Mouse (Mus musculus): Measurements from ENCODE around the gene Cyp19a1.

Cyp19a1 gene

GRCm38 (mm10) chr9:54268010-54268409 lies at the start of gene Cyp19a1:
TSS of gene Cyp19a1 (minus strand) at chr9:54268110.
- DNase-seq = no peak

DNA sequence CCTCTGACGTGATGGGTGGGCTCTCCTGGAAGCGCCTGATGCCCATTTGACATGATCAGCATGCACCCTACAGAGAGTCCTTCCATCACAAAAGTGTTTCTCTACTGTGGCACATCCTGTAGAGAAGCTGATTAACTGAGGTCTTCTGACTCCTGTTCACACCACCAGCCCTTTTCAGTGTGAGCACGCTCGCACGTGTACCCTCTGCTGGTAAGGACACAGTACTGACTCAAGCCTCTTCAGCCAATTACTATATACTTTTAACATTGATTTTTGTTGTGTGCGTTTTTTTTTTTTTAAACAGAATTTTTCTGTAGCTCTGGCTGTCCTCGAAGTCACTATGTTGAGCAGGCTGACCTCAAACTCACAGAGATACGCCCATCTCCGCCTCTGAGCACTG lies 48.5 kb upstream of the Cyp19a1 start:
- no peak for DNase-seq

- no peak for DNase-seq
These were observed 40.9 kb upstream of the Cyp19a1 start for GRCm38 (mm10) chr9:54308751-54309358.

DNA sequence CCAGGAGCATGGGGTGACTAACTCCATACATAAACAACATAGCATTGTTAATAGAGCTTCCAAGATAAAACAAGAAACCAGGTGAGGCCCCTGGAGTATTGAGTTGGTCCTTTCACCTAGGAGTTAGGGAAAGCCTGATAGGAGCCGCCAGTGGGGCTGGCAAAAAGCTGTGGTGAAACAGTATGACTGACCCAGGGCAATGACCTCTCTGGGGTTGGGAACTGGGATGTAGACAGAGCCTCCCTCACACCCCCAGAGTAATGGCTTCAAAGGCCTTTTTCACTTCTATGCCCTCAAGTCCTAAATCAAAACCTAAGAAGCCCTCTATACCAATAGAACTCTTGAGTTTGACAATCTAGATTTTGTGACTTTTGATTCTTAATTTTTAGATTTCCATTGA lies 40.3 kb upstream of the Cyp19a1 start:
- DNase-seq = no peak

- DNase-seq = peak; percentile 1
These were observed 33.3 kb upstream of the Cyp19a1 start for GRCm38 (mm10) chr9:54301255-54301654.

DNA sequence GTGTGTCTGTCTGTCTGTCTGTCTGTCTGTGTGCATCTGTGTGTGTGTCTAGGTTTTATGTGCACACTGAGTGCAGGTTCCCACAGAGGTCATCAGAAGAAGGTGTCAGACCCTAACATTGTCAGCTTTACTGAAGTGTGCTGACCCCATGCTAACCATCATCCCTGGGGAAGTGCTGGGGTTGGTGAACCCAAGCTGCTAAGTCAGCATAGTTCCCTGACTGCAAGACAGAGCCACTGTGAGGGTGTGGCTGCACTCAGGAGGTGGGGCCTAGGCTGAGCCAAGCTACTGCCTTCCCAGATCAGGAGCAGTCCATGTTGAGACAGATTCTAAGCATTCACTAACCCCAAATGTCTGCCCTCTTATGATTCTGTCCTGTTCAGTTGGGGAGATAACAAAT lies 31.9 kb upstream of the Cyp19a1 start:
- no peak for DNase-seq

GRCm38 (mm10) chr9:54299389-54299788 lies 31.5 kb upstream of the Cyp19a1 start:
- no peak for DNase-seq

DNA sequence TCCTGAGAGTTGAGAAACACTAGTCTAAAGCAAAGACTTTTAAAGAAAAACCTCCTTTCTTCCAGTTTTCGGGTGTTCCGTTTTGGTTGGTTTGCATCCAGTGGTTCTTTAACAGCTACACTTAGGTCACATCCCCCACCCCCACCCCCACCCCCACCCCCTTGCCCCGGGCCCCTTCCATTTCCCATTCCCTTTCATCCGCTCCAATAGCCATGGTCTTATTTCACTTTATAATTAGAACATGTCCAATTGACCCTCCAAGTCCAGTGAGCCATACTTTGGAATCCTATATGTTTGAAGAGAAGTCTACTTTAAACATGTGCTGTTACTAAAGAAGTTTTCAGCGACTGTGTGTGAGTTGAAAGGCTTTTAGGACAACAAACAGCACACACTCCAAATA lies 19.9 kb upstream of the Cyp19a1 start:
- no peak for DNase-seq

- DNase-seq = no peak
These were observed 18.5 kb upstream of the Cyp19a1 start, which contains the start of gene Gldn for GRCm38 (mm10) chr9:54286331-54286987. TSS of gene Gldn (plus strand) at chr9:54286486.

DNA sequence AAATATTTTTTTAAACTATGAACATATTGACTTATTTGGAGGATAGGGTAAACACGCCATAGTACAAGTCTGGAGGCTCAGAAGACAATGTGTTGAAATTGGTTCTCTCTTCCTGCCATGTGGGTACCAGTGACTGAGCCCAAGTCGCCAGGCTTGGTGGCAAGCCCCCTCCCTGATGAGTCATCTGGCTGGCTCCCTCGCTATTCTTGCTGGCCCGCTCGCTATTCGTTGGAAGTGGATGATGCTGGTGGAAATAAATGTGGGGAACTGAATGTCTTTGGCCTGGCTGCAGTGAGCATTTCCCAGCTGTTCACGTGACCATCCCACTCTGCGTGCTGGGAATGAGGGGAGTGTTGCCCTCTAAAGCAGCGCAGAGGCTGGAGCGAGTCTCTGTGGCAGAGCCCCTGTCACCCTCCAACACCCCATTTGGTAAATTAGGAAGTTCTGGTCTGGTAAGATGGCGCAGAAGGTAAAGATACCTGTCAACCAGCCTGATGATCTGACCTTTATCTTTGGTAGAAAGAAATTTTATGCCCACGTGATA lies 11.2 kb upstream of the Cyp19a1 start:
- no peak for DNase-seq

- DNase-seq = no peak
These were observed 7.4 kb upstream of the Cyp19a1 start for GRCm38 (mm10) chr9:54275283-54275682.

- DNase-seq = no peak
These were observed 3.0 kb upstream of the Cyp19a1 start for GRCm38 (mm10) chr9:54270889-54271288.

- DNase-seq = no peak
These were observed 2.1 kb upstream of the Cyp19a1 start for GRCm38 (mm10) chr9:54269987-54270386.

DNA sequence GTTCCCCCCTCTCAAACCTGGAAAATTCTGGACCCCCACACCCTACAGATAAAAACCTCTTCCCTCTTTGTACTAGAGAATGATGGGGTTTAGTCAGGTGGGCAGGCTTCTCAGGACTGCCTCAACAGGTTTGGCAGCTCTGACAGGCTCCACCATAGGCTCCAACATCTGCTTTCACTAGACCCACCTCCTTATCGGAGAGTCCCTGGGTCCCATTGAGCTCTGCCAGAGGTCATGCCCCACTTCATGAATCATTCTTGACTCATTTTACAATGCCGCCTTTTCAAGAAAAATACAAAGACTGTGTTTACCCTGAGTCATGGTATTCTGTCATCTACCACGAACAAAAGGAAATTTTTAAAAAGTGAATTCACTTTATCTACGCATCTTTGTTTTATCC lies 3.2 kb downstream of the Cyp19a1 start:
- no peak for DNase-seq

DNA sequence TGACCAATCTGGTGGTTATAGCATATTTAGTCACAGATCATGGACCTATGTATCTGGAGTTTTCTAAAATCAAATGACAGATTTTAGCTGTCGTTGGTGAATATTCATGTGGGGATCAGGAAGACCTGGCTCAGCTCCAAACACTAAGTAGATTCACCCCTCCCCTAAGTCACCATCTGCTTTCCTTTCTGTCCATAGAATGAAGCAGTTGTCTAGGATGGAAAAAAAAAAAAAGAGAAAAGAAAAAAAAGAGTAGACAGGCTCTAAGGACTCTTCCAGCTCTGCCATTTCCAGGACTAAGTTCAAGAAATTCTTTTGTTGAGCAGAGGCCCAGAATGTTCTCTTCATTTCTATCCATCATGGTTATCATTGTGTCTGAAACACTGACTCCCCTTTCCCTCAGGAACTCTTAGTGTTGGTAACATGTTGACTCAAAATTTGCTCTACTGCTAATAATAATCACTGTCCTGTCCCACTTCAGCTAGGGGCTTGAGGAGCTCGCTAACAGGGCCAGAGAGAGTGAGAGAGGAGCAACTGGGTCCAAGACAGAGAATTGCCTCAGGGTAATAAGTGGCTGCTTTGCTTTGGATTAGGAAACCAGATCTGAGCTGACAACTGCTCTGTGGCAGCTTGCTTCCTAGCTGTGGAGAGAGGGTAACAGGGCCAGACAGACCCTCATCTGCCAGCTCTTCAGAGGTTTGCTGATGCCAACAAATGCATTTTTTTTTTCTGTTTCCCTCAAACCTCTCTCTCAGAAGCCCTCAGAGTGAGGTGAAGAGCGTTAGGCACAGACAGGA lies 22.8 kb downstream of the Cyp19a1 start:
- no peak for DNase-seq

GRCm38 (mm10) chr9:54227580-54227979 lies 40.3 kb downstream of the Cyp19a1 start:
- no peak for DNase-seq

DNA sequence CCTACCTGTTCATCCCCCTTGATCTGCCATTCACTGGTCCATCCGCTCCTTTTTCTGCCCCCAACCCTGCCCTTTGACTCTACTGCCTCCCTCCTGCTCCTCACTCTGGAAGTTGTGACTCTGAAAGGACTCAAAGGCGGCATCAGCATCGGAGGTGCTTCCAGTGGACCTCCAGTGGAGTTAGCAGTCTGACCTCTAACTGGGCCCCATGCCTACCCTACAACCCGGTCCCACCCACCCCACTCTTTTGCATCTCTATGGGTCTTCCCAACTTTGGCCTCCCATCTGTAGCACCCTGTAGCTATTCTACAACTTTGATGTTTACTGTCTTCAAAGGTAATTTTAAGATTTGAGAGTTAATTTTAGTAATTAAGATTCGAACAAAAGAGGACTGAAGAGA lies 51.4 kb downstream of the Cyp19a1 start:
- no peak for DNase-seq

DNA sequence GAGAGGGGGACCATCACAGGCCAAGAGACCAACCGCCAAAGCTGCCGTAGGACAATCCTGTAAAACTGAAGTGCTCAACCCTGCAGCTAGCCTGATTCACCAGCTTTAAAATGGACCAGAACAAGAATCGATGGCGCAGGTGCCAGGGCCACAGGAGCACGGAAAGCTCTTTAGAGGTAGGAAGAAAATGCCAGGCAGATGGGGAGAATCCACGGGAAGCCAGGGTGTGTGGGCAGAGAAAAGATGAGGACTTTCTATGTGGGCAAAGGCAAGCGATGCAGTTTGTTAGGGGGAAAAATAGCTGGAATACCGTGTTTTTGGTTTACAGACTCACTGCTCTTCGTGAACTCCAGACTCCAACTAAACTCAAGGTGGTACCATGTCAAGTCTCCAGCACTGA lies 53.0 kb downstream of the Cyp19a1 start:
- no peak for DNase-seq

DNA sequence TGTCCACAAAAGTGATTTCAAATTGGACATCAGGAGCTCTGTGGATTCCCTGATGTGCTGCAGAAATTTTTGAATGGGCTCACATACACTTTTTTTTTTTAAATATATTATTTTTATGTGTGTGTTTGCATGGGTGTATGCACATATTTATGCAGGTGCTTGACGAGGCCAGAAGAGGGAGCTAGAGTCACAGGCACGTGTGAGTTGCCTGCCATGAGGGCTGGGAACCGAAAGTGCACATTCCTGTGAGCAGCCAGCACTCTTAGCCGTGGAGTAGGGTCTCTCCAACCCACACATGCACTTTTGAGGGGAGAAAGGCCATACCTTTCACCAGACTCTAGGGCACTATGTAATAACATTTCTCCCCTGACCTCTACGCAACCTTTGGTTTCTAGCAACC lies 73.1 kb downstream of the Cyp19a1 start:
- no peak for DNase-seq

DNA sequence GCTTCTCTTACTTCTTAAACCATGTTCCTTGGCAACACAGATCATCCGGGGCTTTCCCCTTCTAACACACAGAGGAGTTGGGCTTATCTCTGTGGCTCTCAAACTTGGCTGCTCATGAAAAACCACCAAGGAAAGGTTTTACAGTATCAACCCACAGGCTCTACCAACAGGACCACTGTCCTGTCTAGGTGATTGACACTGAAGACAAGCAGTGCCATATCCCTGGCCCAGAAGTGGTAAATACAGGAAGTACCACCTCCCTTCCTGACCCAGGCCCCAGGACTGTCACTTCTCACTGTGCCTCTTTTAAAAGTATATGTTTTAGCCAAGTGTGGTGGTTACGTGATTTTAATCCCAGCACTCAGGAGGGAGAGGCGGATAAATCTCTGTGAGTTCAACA lies 76.5 kb downstream of the Cyp19a1 start:
- no peak for DNase-seq

DNA sequence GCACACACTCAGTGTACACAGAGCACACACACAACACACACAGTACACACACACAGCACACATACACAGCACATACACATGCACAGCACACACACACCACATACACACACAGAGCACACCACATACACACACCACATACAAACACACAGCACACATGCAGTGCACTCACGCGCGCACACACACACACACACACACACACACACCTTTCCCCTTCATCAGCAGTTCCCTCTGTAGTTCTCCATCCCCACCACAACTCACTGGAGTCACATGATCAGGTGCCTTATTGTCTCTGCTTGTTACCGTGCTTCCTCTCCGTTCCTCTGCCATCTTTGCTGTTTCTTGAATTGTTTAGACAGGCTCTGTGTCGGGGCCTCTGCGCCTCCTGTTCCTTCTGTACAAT lies 85.4 kb downstream of the Cyp19a1 start:
- DNase-seq = no peak

GRCm38 (mm10) chr9:54181330-54181729 lies 86.6 kb downstream of the Cyp19a1 start:
- peak; percentile 10 for DNase-seq

DNA sequence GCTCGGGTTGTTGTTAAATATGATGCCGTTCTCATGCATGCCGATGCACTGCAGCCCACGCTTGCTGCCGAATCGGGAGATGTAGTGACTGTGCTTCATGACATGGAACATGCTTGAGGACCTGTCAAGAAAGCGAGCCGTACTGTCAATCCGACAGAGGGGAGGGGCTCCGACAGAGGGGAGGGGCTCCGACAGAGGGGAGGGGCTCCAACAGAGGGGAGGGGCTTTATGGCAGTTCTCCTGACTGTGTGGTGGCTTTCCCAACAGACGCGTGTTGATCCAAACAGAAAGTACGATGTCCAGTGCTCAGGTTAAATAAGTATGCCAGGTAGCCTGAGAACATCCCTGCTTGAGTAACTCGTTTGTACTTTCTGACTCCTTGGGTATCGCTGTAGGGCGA lies 87.7 kb downstream of the Cyp19a1 start:
- DNase-seq = no peak

DNA sequence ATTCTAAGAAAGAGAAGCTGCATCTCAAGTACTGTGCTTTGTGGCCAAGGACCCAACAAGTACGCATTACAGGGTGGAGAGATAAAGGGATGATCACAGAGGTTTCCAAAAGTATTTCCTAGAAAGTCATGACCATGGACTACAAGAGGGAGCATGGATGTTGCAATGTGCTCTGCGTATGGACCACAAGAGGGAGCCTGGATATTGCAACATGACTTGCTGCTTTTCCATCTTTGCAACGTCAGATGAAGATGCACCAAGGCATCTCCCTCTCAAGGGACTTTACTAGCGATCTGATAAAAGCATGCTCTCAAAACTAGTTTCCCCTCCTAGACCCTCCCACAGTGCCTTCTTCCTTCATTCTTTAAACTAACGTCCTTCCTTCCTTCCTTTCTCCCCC lies 98.4 kb downstream of the Cyp19a1 start:
- DNase-seq = peak; percentile 6
